Mouse (Mus musculus) layer of hippocampus, adult 9-10 months (tissue): ENCODE results near the gene Stfa2l1.
"Not testable (repeated sequence)": the region's sequence is repeated elsewhere in the genome, so short reads cannot be mapped to it uniquely, and the experiment has no call there.

Source experiments
- DNase-seq: peaks from one replicate; pipeline ENCODE4 v3.0.0; 2022; ENCODE audit warnings: low spot score

Stfa2l1 gene

GRCm38 (mm10) chr16:36156402-36156975 is at the start of gene Stfa2l1:
Stfa2l1 (plus strand) TSS chr16:36156811.
- DNase-seq = no peak

GRCm38 (mm10) chr16:36111486-36111885 is 45.1 kb upstream of the Stfa2l1 start:
- not testable (repeated sequence) for DNase-seq

- DNase-seq = not testable (repeated sequence)
Measured at GRCm38 (mm10) chr16:36115751-36116150, 40.9 kb upstream of the Stfa2l1 start.

DNA sequence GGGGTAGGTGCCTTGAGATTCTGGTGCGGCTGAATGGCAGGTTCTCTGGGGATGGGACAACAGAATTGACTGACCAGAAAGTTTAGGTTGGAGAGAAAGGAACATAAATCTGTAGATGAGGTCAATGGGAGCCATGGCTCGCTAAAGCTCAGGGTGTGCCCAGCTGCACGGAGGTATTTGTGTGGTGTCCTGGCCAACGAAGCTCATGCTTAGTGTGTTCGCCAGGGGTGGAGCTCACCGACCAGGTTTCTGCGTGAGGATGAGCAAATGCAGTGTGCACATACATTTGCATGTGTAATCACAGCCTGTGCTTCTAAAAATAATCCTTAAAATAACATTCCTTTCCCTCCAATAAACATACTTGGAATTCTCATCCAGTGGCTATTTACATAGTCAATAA is 28.5 kb upstream of the Stfa2l1 start:
- no peak for DNase-seq

GRCm38 (mm10) chr16:36131141-36131540 is 25.5 kb upstream of the Stfa2l1 start, which contains the start of gene Csta1:
Csta1 (minus strand) TSS chr16:36131241.
- no peak for DNase-seq

DNA sequence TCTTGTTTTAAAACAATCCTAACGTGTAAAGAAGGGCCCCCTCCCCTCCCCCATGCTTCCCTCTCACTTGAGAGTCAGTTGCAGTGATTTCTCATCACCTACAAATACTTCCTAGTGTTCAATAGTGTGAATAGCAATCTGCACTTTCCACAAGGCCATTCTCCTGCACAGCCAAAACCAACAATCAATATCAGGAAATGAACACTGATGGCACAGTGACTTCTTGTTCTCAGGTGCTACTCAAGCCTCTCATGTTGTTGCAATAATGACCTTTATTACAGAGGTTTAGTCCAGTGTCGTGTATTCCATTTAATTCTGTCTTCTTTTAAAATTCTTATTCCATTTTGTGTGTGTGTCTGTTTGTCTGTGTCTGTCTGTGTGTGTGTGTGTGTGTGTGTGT is 18.4 kb upstream of the Stfa2l1 start:
- no peak for DNase-seq

DNA sequence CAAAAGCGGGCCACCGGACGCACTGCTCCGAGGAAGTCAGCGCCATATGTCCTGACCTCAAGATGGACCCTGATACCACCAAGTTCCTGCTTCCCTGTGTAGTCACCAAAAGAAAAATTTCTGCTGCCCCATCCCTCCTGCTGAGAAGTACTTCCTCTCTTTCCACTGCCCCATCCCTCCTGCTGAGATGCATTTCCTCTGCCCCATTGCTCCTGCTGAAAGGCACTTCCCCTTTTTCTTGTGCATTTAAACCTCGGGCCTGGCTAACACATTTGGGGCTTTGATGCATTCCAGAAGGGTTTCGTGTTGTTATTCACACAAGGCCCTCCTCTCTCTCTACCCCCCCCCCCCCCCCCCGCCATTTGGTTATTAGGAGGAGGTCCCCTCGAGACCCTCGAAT is 11.2 kb downstream of the Stfa2l1 start:
- DNase-seq = not testable (repeated sequence)

DNA sequence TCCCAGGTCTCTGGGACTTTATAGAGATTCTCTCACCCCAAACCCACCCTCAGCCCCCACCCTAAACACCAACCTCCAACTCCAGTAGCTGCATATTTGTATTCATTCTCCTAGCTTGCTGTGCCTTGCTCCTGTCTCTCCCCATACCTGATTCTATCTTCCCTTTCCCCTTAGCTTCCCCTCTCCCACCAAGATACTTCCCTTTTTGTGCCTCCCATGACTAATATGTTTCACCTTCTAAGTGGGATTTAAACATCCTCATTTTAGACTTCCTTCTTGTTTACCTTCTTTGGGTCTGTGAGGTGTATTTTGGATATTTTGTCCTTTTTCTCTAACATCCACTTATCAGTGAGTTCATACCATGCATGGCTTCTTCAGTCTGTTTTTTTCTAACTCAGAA is 19.5 kb downstream of the Stfa2l1 start:
- no peak for DNase-seq

DNA sequence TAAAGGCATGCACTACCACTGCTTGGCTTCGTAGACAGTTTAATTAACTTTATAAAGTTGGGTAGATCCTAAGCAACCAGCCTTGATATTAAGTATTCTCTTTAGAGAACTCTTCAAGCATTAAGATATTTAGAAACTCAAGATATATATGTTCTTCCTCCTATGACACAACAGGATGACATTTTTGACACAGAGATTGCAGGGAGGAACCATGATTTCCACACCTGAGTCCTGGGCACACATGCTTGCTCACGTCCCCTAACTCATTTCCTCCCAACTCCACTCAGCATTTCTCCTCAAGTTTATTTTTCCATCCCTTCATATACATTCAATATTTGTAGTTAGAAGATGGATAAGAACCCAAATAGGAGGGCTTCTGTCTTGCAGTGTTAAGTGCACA is 23.3 kb downstream of the Stfa2l1 start:
- no peak for DNase-seq

- DNase-seq = not testable (repeated sequence)
Measured at GRCm38 (mm10) chr16:36183912-36184311, 27.3 kb downstream of the Stfa2l1 start, which contains the start of gene Gm5483. Gm5483 (plus strand) TSS chr16:36184212.

DNA sequence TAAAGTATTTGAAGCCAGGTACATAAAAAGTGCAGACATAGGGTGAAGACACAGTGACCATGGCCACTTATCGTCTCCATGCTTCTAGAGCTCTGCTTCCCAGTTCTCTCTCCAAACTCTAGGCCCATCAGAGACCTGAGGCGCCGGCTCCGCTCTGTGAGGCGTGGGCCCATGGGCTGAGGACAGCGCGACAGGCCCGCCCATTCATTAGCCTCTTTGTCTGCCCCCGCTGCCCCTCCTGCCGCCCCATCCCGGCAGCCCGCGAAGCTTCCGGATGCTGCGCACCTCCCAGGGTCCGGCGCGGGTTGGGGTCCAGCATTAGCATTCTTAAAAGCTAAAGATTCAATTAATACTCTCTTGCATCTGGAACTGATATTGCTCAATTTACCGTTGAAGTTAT is 42.6 kb downstream of the Stfa2l1 start:
- no peak for DNase-seq

- DNase-seq = no peak
Measured at GRCm38 (mm10) chr16:36203846-36204245, 47.2 kb downstream of the Stfa2l1 start.

DNA sequence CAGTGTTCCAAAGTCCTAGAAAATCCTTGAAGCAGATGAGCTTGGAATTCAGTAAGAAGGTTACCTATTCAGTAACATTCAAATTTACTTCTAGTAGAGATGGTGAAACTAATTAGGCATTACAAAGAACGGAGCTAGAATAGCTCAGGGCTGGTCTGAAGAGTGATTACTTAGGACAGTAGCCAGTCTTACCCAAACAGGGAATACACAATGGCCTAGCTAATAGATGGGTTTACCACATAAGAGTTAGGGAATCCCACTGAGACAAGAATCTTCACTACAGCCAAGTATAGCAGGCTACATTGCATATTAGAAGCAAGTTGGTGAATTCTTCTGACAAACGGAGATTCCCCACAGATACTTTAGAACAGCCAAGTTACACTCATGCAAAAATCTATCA is 49.1 kb downstream of the Stfa2l1 start:
- DNase-seq = not testable (repeated sequence)

GRCm38 (mm10) chr16:36209967-36210453 is 53.4 kb downstream of the Stfa2l1 start, which contains the start of gene Gm5416:
Gm5416 (plus strand) TSS chr16:36210403.
- DNase-seq = no peak
